Mouse (Mus musculus) adipocyte (in vitro differentiated cells): ENCODE measurements around the gene Zfp654.

Source experiments
- DNase-seq: peaks from one replicate; pipeline ENCODE4 v3.0.0-alpha.2; 2016; ENCODE audit warnings: low spot score

Zfp654 gene

DNA sequence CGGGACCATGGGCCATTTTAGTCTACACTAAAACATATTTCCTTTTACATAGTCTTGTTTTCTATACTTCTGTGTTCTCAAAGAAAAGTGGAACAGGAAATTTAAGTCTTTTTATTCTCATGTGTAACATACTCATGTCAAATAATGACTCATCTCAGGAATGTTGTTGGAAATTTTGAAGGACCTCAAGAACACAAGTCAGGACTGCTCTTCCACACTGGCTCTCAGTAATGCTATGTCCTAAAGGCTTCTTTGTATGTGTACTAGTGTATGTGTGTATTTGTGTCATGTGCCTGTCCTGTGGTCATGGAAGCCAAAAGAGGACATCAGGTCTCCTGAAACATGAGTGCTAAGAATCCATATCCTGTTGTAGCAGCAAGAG is 92.2 kb downstream of the Zfp654 start:
- DNase-seq = no peak

GRCm38 (mm10) chr16:64758561-64759244 is 92.7 kb downstream of the Zfp654 start:
- no peak for DNase-seq

GRCm38 (mm10) chr16:64757666-64758400 is 93.6 kb downstream of the Zfp654 start:
- no peak for DNase-seq

- no peak for DNase-seq
Measured at GRCm38 (mm10) chr16:64756321-64756720, 95.1 kb downstream of the Zfp654 start.

GRCm38 (mm10) chr16:64754743-64755139 is 96.7 kb downstream of the Zfp654 start:
- peak; percentile 52 for DNase-seq

- DNase-seq = no peak
Measured at GRCm38 (mm10) chr16:64753990-64754742, 97.3 kb downstream of the Zfp654 start.

DNA sequence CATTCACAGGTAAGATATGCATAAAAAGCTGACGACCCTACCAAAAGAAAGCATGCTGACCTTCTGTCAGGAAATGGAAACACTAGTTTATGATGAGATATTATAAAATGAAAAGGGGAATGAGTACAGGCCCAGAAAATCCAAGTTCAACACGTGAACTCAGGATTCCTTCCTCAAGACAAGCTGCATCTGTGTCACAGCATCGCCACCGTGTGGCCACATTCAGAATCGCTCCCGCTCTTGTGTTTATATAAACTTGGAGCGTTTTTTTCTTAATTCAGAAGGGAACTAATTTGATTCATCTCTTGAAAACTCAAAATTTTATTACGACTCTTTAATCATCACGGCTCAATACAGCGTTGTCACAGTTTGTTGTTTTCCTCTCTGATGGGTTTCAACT is 103.2 kb downstream of the Zfp654 start:
- peak; percentile 70 for DNase-seq

GRCm38 (mm10) chr16:64745089-64745488 is 106.4 kb downstream of the Zfp654 start:
- DNase-seq = no peak

- DNase-seq = no peak
Measured at GRCm38 (mm10) chr16:64737289-64737688, 114.2 kb downstream of the Zfp654 start.
